Mouse (Mus musculus): ENCODE data around the gene Gm4792. TPM values are rescaled to one million over a fixed set of nuclear protein-coding genes. Genes with fewer than 3 reads are reported as not detected.
A peak's percentile ranks its signal among the peaks of the same experiment; 100 is the strongest.

The Gm4792 gene
- polyA plus RNA-seq, 1 experiment from 2014 or later, result not detected

DNA sequence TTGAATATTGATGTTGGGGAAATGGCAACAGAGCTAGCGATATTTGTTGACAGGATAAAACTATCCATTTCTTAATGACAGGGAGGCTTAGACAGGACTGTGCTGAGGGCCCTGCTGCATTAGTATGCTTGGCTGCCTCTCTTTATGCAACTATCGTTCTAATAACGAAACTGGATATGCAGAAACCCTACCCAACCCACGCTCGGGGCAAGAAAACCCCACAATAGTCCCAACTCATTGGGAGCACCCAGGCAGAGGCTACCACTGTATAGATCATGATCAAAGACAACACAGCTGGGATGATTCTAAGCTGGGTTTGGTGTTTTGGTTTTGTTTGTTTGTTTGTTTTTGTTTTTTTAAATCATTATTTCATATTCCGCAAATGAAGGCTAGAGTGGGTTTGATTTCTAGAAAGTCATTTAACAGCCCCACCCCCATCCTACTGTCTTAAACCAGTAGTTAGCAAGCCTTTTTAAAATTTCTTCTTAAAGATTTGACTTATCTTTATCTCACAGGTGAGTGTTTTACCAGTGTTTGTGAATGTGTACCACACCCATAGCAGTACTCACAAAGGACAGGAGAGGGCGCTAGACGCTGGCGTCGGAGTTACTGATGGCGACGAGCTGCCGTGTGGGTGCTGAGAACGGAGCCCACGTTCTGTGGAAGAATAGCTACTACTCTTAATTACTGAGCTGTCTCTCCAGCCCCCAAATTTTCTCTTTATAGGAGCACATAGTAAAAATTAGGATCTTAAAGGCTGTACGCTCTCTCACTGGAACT is 34.0 kb upstream of the Gm4792 start:
- no peaks in the 10 kb centered on the region for H3K36me3 ChIP-seq
- H3K9me3 ChIP-seq, result no peaks in the 10 kb centered on the region
- no peak overlapping the region for H3K9ac ChIP-seq
- H3K4me3 ChIP-seq (replicated peaks), result no peak overlapping the region
- no peak overlapping the region for H3K27ac ChIP-seq
- ATAC-seq, result no peak
- H3K27me3 ChIP-seq (replicated peaks), result no peaks in the 10 kb centered on the region
- H3K4me1 ChIP-seq (replicated peaks), result no peaks in the 10 kb centered on the region
- 87% methylated on average over 16 of the region's 16 CpGs for WGBS
- H3K4me2 ChIP-seq (replicated peaks), result no peak overlapping the region

DNA sequence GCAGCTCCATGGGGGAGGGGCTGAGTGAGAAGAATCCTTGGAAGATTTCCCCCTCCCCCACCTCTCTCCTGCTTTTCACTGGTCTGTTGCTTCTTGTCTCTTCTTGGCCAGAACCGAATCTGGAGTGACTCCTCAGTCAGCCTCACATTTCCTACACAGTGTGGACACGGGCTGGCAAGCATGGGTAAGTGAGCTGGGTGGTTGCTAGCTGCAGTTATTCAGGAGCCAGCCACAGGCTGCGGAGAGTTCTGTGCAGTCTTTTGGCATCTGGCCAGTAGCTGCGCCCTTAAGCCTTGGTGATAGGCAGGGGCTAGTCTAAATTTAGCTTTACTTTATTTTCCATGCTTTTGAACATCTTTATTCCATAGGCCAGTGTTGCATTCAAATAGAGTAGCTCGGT is 31.5 kb upstream of the Gm4792 start:
- Histone ChIP-seq H3K4me3 (replicated peaks) (no peak overlapping the region), H3K27ac (no peak overlapping the region), H3K27me3 (replicated peaks) (no peaks in the 10 kb centered on the region), H3K4me1 (replicated peaks) (no peaks in the 10 kb centered on the region), H3K36me3 (no peaks in the 10 kb centered on the region), H3K4me2 (replicated peaks) (no peak overlapping the region), H3K9ac (no peak overlapping the region), H3K9me3 (no peaks in the 10 kb centered on the region)
- ATAC-seq, result no peak
- WGBS, result 42% methylated on average over 5 of the region's 5 CpGs

DNA sequence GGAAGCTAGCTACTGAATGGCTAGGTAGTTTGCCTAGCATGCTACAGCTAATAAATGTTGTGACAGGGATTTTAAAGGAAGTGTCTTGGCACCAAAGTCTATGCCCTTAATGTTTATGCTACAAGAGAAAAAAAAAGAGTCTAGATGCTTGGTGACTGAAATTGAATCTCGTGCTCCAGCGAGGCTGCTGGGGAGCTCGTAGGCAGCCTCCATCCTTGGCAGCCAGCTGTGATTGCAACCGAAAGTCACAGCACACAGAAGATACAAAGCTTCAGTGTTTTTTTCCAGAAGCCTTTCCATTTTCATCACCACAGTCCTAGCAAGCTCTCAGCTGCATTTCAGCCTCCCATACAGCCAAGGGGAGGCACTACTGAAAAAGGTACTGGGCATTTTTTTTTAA is 20.1 kb upstream of the Gm4792 start:
- H3K4me3 ChIP-seq (replicated peaks), result no peak overlapping the region
- no peaks in the 10 kb centered on the region for H3K4me1 ChIP-seq (replicated peaks)
- ATAC-seq, result no peak
- peaks cover 4% of the 10 kb centered on the region for H3K27me3 ChIP-seq (replicated peaks)
- H3K4me2 ChIP-seq (replicated peaks), result no peak overlapping the region
- no peak overlapping the region for H3K27ac ChIP-seq
- H3K9me3 ChIP-seq, result no peaks in the 10 kb centered on the region
- no peak overlapping the region for H3K9ac ChIP-seq
- WGBS, result 57% methylated on average over 4 of the region's 4 CpGs
- H3K36me3 ChIP-seq, result no peaks in the 10 kb centered on the region

DNA sequence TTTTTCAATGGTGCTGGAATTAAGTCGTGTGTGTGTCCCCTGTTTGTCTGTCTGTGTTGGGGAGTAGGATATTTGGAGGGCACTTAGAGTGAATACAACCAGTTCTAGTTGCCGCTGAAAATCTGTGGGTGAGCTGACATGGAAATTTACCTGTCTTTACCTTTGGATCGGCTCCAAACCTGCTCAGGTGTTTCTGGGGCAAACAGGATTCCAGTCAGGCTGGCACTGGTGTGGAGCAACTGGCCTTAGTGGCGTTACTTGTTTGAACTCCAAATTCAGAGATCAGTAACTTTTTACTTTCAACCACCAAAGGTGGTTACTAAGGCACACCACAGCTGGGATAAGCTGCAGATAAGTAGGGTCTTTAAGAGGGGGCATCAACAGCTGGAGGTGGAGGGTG is 14.6 kb upstream of the Gm4792 start:
- peaks cover 16% of the 10 kb centered on the region for H3K27me3 ChIP-seq (replicated peaks)
- H3K9ac ChIP-seq, result no peak overlapping the region
- H3K9me3 ChIP-seq, result no peaks in the 10 kb centered on the region
- peaks cover 14% of the 10 kb centered on the region for H3K4me1 ChIP-seq (replicated peaks)
- H3K27ac ChIP-seq, result no peak overlapping the region
- no peak overlapping the region for H3K4me2 ChIP-seq (replicated peaks)
- H3K4me3 ChIP-seq (replicated peaks), result no peak overlapping the region
- ATAC-seq, result no peak
- H3K36me3 ChIP-seq, result no peaks in the 10 kb centered on the region
- 80% methylated on average over 4 of the region's 4 CpGs for WGBS

DNA sequence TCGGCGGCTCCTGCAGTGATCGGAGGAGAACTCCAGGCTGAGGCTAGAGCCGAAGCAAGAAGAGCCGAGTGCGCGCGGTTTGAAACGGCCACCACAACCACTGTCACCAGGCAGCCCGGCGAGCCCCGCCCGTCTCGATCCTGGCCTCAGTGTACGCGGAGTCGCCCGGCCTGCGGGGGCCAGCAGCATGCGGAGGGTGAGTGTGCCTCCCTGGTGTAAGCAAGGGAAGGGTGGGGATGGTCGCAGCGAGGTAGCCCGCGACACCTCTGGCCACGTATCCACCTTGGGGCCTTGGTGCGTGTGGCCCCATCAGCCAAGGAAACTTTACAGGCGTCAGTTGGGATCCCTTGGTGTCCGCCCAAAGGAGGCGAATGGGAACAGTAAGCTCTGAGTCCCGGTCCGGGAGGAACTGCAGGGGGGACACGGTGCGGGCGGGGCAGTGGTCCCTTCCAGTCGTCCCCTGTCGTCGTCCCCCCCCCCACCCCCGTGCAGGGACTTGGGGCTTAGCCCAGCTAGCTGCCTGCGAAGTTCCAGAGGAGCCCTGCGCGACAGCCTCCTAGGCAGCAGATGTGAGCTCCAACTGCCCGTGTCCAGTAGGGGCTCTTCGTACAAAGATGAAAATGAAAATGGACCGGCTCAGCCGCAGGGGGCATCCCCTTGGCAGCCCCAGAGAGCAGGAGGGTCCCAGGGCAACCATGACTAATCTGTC is 13.7 kb upstream of the Gm4792 start:
- peak; percentile 44 for ATAC-seq
- under 1% methylated on average over 45 of the region's 45 CpGs for WGBS
- Histone ChIP-seq H3K4me3 (replicated peaks) (peak overlapping the region; percentile 40), H3K9me3 (no peaks in the 10 kb centered on the region), H3K36me3 (no peaks in the 10 kb centered on the region), H3K9ac (peak overlapping the region; percentile 40), H3K4me2 (replicated peaks) (peak overlapping the region; percentile 90), H3K4me1 (replicated peaks) (peaks cover 14% of the 10 kb centered on the region), H3K27ac (no peak overlapping the region), H3K27me3 (replicated peaks) (peaks cover 16% of the 10 kb centered on the region)

DNA sequence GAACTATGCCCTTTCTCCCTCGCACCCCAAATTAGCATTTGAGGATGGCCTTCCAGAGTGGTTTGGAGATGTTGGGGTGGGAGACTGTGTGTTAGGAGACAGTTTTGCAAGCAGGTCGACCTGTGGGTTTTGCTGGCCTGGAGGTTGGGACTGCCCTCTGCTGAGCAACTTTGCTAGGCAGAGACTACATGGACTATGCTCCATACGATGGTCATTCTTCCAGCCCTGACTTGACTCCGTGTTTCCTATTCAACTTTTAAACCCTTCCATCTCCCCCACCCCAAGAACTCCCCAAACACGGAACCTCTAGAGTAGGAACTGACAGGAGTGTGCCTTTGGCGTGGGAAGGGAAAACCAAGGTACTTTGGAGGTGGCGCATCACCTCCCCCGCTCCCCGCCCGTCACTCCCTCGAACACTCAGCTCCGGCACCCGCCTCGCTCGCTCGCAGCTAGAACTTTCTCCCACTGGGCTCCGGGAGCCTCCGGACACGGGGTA is 13.1 kb upstream of the Gm4792 start, which contains the start of gene Tmcc3:
Tmcc3 (plus strand) TSS at position 439 of the 496 bp plus-strand sequence.
- peak within 1 kb of the TSS; percentile 40 for H3K4me3 ChIP-seq (replicated peaks)
- H3K9ac ChIP-seq, result peak within 1 kb of the TSS; percentile 40
- H3K36me3 ChIP-seq, result no peaks in the 10 kb centered on the region
- 2% methylated on average over 19 of the region's 19 CpGs for WGBS
- H3K27ac ChIP-seq, result no peak within 1 kb of the TSS
- peak; percentile 19; the same call in 1 of the 2 replicates for ATAC-seq
- peak within 1 kb of the TSS; percentile 90 for H3K4me2 ChIP-seq (replicated peaks)
- H3K9me3 ChIP-seq, result no peaks in the 10 kb centered on the region
- peaks cover 14% of the 10 kb centered on the region for H3K4me1 ChIP-seq (replicated peaks)
- H3K27me3 ChIP-seq (replicated peaks), result peaks cover 16% of the 10 kb centered on the region

DNA sequence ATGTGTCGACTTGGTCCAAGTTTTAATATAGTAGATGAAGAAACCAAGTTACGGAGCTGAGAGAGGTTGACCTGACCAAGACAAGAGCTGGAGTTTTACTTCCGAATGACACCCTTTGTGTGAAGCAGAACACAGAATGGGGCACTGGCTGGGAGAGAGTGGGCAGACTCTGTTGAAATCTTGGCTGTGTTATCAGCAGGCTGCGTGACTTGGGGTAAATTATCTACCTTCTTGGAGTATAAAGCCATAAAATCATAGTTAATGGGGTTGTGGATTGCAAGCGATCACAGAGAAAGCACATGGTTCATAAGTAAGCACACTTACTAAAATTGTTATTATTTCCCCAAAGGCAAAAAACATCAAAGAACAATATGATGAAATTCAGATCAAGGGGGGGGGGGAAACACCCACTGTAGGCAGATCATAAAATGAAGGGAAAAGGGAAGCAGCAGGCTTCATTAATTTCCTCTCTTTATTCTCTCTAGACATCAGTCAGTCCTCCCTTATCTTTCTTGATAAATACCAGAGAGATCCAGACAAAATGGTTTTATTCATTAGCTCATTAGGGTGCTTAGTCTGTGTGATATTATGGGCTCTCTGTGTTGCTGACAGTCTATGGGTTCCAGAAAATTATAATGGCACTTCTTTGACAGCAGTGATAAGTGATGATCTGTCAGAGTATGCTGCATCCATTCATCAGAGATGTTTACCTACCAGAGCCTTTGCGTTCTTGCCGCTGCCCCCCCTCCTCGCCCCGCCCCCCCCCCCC is 12.2 kb upstream of the Gm4792 start:
- no peak overlapping the region for H3K4me3 ChIP-seq (replicated peaks)
- ATAC-seq, result peak; percentile 84
- no peaks in the 10 kb centered on the region for H3K36me3 ChIP-seq
- H3K27me3 ChIP-seq (replicated peaks), result peaks cover 19% of the 10 kb centered on the region
- 37% methylated on average over 9 of the region's 9 CpGs for WGBS
- no peak overlapping the region for H3K9ac ChIP-seq
- H3K27ac ChIP-seq, result no peak overlapping the region
- H3K4me1 ChIP-seq (replicated peaks), result peaks cover 14% of the 10 kb centered on the region
- H3K4me2 ChIP-seq (replicated peaks), result no peak overlapping the region
- no peaks in the 10 kb centered on the region for H3K9me3 ChIP-seq

DNA sequence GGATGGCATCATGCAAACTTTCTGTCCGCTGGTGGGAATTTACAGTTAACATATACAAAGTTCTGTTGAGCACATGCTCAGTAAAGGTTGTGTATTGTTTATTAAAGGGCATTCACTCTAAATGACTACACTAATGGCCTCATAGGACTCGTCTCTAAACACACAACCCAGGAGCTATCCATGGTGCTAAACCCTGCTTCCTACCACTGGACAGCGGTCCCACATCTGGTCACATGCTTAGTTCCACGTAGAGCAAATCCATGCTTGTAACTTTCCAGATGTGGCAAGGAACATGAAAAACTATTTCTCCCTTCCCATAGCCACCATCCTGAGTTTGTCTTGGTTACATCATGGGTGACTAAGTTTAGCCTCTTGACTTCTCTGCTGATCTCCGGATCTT is 7.0 kb upstream of the Gm4792 start:
- H3K9me3 ChIP-seq, result no peaks in the 10 kb centered on the region
- H3K4me3 ChIP-seq (replicated peaks), result no peak overlapping the region
- 61% methylated on average over 5 of the region's 5 CpGs for WGBS
- H3K4me1 ChIP-seq (replicated peaks), result no peaks in the 10 kb centered on the region
- H3K27ac ChIP-seq, result no peak overlapping the region
- H3K9ac ChIP-seq, result no peak overlapping the region
- 0 out of 2 replicates have a peak, but pooled peaks cover 3% of the 10 kb centered on the region for H3K27me3 ChIP-seq (replicated peaks)
- H3K36me3 ChIP-seq, result no peaks in the 10 kb centered on the region
- ATAC-seq, result no peak
- H3K4me2 ChIP-seq (replicated peaks), result no peak overlapping the region

DNA sequence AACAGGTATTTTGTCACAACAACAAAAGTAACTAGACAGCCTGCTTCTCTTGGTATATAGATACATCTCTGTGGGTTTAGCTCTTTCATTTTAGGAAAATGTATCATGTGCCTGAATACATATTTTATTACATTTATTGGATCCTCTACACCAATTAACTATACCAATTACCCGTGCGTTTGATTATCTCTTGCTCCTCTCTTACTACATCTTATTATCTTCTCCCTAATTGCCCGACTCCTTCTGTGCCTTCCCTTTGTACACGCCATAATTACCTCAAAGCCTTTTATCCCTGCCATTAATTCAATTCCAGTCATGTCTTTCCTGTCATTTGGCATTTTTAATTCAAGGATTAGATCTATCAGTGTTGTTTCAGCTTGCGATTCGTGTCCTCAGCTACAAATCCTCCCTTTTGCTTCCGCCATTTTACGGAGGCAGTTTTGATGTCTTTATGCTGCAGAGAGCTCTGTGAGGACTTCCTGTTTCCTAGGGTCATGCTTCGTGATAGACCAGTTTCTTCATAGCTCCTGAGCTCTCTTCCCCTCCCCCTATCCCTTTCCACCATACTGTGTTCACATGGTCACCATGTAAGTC is 5.7 kb upstream of the Gm4792 start:
- no peak overlapping the region for H3K4me3 ChIP-seq (replicated peaks)
- 85% methylated on average over 9 of the region's 9 CpGs for WGBS
- H3K9me3 ChIP-seq, result no peaks in the 10 kb centered on the region
- H3K9ac ChIP-seq, result no peak overlapping the region
- no peaks in the 10 kb centered on the region for H3K4me1 ChIP-seq (replicated peaks)
- 0 out of 2 replicates have a peak, but pooled peaks cover 3% of the 10 kb centered on the region for H3K27me3 ChIP-seq (replicated peaks)
- no peaks in the 10 kb centered on the region for H3K36me3 ChIP-seq
- no peak overlapping the region for H3K4me2 ChIP-seq (replicated peaks)
- no peak overlapping the region for H3K27ac ChIP-seq
- no peak for ATAC-seq

DNA sequence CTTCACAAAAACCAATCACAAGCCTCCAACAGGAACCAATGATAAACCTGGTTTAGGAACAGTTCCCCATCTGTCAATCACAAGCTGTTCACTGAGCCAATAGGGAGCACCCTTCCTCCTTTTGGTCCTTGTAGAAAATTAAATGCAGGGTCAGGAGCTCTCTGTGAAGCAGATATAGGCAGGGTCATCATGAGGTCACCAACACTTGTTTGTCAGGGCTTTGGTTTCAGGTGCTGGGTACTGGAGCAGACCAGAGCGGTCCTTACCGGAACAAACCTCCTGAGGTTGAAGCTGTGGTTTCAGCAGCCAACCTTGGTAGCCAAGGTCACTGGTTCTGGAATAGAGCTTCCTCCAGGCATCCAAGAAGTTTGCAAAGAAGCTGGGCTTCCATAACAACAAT is 798 bp upstream of the Gm4792 start:
- Histone ChIP-seq H3K27me3 (replicated peaks) (no peaks in the 10 kb centered on the region), H3K27ac (no peak overlapping the region), H3K4me2 (replicated peaks) (no peak overlapping the region), H3K9ac (no peak overlapping the region), H3K4me3 (replicated peaks) (no peak overlapping the region), H3K36me3 (no peaks in the 10 kb centered on the region), H3K9me3 (no peaks in the 10 kb centered on the region), H3K4me1 (replicated peaks) (no peaks in the 10 kb centered on the region)
- no peak for ATAC-seq
- 87% methylated on average over 2 of the region's 2 CpGs for WGBS

DNA sequence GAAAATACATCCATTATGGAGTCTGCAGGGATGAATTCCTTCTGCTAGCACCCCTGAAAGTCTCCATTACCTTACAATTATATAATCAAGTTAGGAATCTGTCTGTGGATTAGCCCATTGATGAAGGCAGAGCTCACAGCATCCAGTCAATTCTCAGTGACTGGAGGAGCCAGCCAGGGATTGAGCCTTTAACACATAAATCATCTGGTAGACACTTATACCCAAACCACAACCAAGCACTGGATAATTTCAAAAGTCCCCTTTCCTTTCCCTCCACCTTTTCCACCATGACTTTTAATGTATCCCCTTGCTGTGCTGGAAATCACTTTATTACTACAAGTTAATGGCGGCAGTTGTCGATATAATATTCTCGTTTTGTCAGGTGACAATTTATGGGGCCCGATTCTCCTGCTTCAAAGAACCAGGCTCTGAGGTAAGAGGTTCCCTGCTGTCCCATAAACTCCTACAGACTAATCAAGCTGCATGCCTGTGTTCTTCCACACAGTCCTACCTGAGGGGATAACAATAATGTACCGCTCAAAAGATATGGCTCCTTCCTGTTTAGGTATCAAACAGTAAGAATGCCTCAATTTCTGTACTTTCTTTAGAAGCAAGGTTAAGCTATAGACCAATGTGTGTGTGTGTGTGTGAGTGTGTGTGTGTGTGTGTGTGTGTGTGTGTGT is 2.4 kb downstream of the Gm4792 start:
- 83% methylated on average over 5 of the region's 5 CpGs for WGBS
- Histone ChIP-seq H3K4me3 (replicated peaks) (no peak overlapping the region), H3K4me1 (replicated peaks) (no peaks in the 10 kb centered on the region), H3K27ac (no peak overlapping the region), H3K27me3 (replicated peaks) (no peaks in the 10 kb centered on the region), H3K36me3 (no peaks in the 10 kb centered on the region), H3K4me2 (replicated peaks) (no peak overlapping the region), H3K9ac (no peak overlapping the region), H3K9me3 (no peaks in the 10 kb centered on the region)
- ATAC-seq, result no peak

Data from intestine, embryonic 15.5 days (tissue).